Mouse (Mus musculus): ENCODE results near the gene Dtnbp1.

The Dtnbp1 gene

GRCm38 (mm10) chr13:45001228-45001910 lies 578 bp downstream of the Dtnbp1 start:
- DNase-seq (ENCODE audit: low read depth): peak; percentile 48

- peak; percentile 64 for DNase-seq (ENCODE audit: low read depth)
Observed at GRCm38 (mm10) chr13:45000836-45001227, 1.1 kb downstream of the Dtnbp1 start.

- no peak for DNase-seq (ENCODE audit: low read depth)
Observed at GRCm38 (mm10) chr13:44999211-44999610, 2.7 kb downstream of the Dtnbp1 start.

- no peak for DNase-seq (ENCODE audit: low read depth)
Observed at GRCm38 (mm10) chr13:44996339-44996738, 5.6 kb downstream of the Dtnbp1 start.

GRCm38 (mm10) chr13:44992550-44993205 lies 9.3 kb downstream of the Dtnbp1 start:
- no peak for DNase-seq (ENCODE audit: low read depth)

- DNase-seq (ENCODE audit: low read depth): no peak
Observed at GRCm38 (mm10) chr13:44991936-44992335, 10.0 kb downstream of the Dtnbp1 start.

GRCm38 (mm10) chr13:44990073-44990682 lies 11.8 kb downstream of the Dtnbp1 start:
- DNase-seq (ENCODE audit: low read depth): no peak

GRCm38 (mm10) chr13:44986352-44986751 lies 15.6 kb downstream of the Dtnbp1 start:
- no peak for DNase-seq (ENCODE audit: low read depth)

- no peak for DNase-seq (ENCODE audit: low read depth)
Observed at GRCm38 (mm10) chr13:44985321-44985720, 16.6 kb downstream of the Dtnbp1 start.

GRCm38 (mm10) chr13:44983635-44984401 lies 18.1 kb downstream of the Dtnbp1 start:
- no peak for DNase-seq (ENCODE audit: low read depth)

- no peak for DNase-seq (ENCODE audit: low read depth)
Observed at GRCm38 (mm10) chr13:44982799-44983198, 19.1 kb downstream of the Dtnbp1 start.

- no peak for DNase-seq (ENCODE audit: low read depth)
Observed at GRCm38 (mm10) chr13:44979433-44979832, 22.5 kb downstream of the Dtnbp1 start.

GRCm38 (mm10) chr13:44977483-44978141 lies 24.3 kb downstream of the Dtnbp1 start:
- DNase-seq (ENCODE audit: low read depth): no peak

- DNase-seq (ENCODE audit: low read depth): no peak
Observed at GRCm38 (mm10) chr13:44977059-44977458, 24.9 kb downstream of the Dtnbp1 start.

- no peak for DNase-seq (ENCODE audit: low read depth)
Observed at GRCm38 (mm10) chr13:44960542-44961291, 41.2 kb downstream of the Dtnbp1 start.

GRCm38 (mm10) chr13:44957049-44957448 lies 44.9 kb downstream of the Dtnbp1 start:
- DNase-seq (ENCODE audit: low read depth): no peak

GRCm38 (mm10) chr13:44955781-44956180 lies 46.2 kb downstream of the Dtnbp1 start:
- DNase-seq (ENCODE audit: low read depth): no peak

- no peak for DNase-seq (ENCODE audit: low read depth)
Observed at GRCm38 (mm10) chr13:44954232-44954568, 47.7 kb downstream of the Dtnbp1 start.

- no peak for DNase-seq (ENCODE audit: low read depth)
Observed at GRCm38 (mm10) chr13:44953546-44954231, 48.3 kb downstream of the Dtnbp1 start.

- peak; percentile 25 for DNase-seq (ENCODE audit: low read depth)
Observed at GRCm38 (mm10) chr13:44952393-44953086, 49.4 kb downstream of the Dtnbp1 start.

Measured in c-Kit-positive CD71-positive TER-119-negative erythroid progenitor cells, embryonic 14.5 days (primary cell).